Mouse (Mus musculus) B cell, adult 2 months (primary cell): ENCODE data around the gene Mapk1ip1.

Experiments
- DNase-seq, 2 experiments: peaks; one replicate each; pipeline ENCODE4 v3.0.0; 2022

The Mapk1ip1 gene

GRCm38 (mm10) chr7:138845544-138846391 lies at the start of gene Mapk1ip1, which contains the start of gene Ppp2r2d:
Mapk1ip1 (minus strand) TSS chr7:138846273.
Ppp2r2d (plus strand) TSS chr7:138846079.
- DNase-seq = peak; percentile 97

DNA sequence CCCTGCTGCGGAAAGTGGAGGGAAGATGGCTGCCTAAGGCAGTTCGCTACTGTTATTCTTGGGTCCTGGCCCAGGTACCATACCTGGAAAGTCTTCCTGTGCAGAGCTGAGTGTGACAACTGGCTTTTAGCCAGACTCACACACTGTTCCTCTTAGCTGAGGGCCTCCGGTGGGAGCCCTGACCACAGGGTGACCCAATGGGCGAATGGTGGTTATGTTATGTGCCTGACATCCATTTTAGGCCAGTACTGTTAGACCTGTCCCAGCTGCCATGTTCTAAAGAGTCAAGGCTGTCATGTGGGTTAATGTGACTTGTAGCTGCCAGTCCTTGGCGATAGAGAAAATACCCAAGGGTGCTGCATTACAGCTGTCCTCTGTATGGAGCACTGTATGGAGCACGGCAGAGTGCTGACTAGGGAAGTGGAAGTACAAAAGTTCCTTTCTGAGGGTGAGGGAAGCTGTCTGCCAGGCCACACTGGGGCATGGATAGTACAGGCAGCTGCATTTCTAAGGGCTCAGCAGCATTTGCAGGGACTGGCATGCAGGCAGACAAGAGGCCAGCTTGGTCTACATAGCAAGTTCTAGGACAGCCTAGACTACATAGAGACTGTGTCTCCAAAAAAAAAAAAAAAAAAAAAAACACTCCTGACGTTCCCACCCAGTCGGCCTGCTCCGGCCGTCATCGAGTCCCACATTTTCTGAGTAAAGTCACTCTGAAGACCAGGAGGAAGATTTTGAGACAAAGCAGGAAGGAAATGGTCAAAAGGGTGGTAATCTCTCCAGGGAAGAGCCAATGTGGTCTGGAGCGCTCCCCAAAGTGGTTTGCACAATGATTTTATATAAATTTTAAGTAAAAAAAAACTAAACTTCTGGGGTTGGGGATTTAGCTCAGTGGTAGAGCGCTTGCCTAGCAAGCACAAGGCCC lies 39.6 kb upstream of the Mapk1ip1 start:
- no peak for DNase-seq

DNA sequence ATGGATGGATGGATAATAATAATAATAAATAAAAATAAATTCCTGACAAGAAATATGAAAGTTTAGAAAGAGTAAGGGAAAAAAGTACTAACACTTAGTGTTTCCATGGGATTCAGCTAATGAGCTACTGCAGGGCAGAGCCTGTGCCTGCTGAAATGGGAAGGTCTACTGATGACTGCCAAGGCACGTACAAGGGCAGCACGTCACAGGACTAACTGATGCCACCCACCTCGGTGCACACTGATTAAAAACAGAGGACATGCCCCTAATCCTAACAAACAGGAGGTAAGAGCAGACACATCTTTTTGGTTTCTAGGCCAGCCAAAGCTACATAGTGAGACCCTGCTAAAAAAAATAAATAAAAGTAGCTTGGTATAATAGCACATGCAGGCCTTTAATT lies 37.7 kb upstream of the Mapk1ip1 start:
- DNase-seq = no peak

GRCm38 (mm10) chr7:138875031-138875430 lies 29.0 kb upstream of the Mapk1ip1 start:
- DNase-seq = no peak

DNA sequence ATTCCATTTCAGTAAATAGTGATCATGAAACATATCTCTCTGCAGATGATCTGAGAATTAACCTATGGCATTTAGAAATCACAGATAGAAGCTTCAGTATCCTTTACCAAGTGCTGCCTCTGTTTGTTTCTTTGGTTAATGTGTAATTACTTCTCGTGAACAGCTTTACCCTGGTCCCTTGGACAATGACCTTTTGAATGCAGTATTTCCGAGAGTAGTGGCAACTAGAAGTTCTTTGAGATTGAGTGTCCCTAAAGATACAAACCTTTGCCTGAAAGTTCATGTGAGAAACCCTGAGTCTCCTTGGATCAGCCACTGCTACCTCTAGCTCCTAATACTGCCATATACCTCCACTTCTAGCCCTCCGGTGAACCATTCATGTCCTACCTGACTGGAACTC lies 26.9 kb upstream of the Mapk1ip1 start:
- DNase-seq = no peak

DNA sequence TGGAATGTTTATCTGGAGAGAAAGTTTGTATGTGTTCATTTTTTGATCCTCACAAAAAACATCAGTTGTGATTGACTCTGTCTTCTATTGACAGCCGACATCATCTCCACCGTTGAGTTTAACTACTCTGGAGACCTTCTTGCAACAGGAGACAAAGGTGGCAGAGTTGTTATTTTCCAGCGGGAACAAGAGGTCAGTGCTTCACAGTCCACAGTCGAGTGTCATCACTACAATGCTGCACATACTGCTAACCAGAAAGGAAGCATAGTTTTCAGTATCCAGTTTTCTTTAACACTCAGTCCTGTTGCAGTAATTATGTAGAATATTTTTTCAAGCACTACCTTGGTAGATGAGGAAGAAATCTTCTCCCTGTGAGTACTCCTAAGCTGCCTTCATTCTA lies 22.2 kb upstream of the Mapk1ip1 start:
- DNase-seq = no peak

DNA sequence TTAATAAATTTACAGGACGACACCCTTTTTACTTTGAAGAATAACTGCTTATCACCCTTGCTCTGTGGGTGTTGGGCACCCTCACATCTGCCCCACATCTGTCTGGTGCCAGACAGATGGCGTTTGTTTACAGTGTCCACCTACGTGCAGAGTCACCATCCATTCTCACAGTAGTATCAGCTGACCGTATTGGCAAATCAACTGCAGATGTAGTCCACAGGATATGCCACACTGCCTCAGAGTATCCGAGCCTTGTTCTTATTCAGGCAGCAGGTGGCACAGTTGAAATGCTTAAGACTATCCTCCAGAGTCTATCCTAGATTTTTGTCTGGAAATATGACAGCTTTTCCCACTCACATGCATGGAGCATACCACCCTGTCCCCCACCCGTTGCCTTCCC lies 21.2 kb upstream of the Mapk1ip1 start:
- no peak for DNase-seq

GRCm38 (mm10) chr7:138864776-138865175 lies 18.7 kb upstream of the Mapk1ip1 start:
- DNase-seq = no peak

- no peak for DNase-seq
Measured at GRCm38 (mm10) chr7:138863950-138864572, 18.0 kb upstream of the Mapk1ip1 start.

DNA sequence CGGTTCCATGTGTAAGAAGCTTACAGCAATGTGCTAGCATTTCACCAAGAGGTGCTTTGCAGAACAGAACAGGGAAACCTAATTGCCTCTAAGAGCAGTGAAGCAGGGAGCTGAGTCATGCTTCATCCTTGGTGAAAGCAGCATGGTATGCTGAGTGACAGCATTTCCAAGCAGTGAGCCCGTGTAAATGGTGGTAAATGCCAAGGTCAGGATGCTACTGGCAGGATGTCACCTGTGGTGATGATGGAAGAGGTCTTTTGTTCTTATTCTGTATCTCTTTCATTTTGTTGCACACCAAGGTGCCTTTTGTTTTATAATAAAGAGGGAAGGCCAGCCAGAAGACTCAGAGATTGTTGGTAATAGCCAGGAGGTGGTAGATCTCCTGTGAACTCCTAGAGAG lies 10.6 kb upstream of the Mapk1ip1 start:
- DNase-seq = no peak

DNA sequence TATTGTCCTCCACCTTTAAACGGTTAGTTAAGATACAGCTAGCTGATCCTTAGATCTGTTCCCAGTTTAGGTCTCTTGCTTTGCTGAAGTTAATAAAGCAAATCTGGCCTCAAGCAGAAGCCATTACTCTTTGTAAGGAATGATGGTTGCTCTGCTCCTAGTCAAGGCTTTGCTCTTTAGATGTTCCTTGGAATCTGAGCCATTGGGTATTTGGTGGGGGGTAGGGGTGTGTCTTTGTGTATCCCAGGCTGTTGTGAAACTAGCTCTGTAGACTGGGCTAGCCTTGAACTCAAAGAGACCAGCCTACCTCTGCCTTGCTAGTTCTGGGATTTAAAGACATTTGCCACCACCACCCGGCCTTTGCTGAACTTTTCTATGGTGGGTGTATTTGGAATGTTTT lies 8.1 kb upstream of the Mapk1ip1 start:
- DNase-seq = no peak

DNA sequence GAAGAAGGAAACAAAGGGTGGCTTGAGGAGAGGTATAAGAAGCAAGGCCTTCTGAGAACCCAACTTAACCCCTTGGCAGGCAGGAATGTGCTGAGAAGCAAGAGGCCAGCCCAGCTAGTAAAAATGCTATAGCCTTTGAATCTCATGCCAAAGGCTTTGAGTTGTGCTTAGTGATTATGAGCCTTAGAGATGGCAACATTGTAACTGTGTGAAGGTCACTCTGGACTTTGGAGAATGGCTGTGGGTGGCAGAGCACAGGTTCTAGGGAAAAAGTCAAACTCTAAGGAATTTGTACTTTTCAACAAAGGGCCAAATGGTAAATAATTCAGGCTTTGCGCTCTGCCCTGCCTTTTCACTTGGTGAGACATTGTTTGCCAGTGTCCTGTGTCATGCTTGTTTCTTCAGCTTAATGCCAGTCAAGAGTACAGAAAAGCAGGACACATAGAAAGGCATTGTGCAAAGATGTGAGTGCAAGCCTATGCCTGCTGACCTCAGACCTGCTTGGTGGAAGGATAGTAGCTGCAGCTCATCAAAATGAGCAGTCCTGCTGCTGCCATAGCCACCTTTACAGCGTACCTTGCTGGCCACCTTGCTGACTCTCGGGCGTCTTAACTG lies 7.5 kb upstream of the Mapk1ip1 start:
- no peak for DNase-seq

DNA sequence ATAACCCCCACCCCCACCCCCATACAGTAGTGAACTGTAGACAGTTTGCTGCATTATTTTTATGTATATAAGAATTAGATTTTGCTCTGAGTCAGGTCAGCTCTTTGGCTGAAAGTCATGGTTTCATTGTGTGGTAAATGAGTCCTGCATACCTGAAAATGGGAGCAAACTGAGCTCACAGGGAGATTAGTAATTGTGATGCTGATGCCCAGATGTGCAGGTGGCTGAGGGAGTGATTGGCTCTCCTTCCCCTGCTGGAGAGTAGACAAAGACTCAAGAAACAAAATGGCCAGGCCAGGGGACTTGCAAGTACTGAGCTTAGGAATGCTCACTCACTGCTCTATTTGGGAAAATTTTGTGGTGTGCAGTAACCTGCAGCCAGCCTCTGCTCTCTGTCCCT lies 4.0 kb upstream of the Mapk1ip1 start:
- DNase-seq = no peak

GRCm38 (mm10) chr7:138848028-138848920 lies 2.2 kb upstream of the Mapk1ip1 start:
- DNase-seq = no peak

DNA sequence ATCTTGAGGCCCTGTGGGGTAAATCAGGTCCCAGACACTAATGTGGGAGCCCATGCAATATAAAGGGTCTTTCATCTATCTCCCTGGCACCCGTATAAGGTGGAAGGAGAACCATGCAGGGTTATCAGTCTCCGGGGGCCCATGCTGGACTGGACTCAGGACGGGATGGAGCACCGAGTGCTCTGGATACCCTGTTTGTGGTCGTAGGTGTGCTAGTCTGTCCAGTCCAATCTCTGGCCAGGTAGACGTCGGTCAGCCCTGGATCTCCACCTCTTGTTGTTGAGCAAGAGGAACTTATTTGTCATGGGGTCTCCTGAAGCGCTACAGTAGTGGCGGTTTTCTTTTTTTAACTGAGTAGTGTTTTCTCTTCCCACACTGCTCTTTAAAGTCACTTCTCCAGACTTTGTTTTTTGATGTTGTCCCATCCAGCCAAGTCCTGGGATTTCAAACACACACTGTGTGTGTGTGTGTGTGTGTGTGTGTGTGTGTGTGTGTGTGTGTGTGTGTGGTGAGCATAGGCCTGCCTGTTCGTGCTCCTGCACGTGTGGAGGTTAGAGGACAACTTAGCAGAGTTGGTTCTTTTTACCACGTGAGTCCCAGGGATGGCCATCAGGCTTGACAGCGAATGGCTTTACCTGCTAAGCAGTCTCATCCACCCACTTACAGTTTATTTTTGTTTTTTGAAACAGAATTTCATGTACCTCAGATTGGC lies 1.4 kb upstream of the Mapk1ip1 start:
- DNase-seq = no peak

GRCm38 (mm10) chr7:138846502-138846991 lies 474 bp upstream of the Mapk1ip1 start:
- no peak for DNase-seq

DNA sequence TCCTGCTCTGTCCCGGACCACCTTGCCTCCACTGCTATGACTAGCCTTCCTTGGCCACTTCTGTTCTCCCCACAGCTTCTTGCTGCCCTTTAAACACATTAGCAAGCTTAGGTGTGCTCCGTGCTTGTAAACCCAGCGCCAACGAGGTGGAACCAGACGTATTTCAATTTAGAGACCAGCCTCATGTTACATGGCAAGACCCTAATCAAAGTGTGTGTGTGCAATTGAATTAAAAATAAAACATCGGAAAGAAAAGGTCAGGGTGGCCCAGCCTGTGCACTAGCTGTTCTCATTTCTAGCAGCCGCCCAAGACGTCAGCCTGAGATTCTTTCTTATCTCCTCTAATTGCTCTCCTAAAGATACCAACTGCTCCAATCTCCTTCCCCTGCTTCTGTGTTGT lies 962 bp downstream of the Mapk1ip1 start:
- no peak for DNase-seq

DNA sequence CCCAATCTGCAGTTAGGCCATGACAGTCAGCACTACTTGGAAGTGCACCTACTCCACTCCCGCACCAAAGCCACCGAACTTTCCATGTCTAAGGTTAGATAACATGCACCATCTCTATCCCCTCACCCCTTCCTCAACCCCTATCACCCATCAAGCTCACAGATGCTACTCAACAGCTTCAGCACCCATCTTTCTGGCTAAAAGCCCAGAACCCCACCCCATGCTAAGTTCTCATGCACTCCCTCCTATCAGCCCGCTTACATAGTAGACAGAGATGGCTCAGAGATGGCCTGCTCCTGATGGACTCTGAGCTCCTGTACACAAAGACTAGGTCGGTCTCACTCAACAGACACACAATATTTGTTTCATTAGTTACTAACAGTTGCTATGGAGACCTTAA lies 2.7 kb downstream of the Mapk1ip1 start:
- no peak for DNase-seq

DNA sequence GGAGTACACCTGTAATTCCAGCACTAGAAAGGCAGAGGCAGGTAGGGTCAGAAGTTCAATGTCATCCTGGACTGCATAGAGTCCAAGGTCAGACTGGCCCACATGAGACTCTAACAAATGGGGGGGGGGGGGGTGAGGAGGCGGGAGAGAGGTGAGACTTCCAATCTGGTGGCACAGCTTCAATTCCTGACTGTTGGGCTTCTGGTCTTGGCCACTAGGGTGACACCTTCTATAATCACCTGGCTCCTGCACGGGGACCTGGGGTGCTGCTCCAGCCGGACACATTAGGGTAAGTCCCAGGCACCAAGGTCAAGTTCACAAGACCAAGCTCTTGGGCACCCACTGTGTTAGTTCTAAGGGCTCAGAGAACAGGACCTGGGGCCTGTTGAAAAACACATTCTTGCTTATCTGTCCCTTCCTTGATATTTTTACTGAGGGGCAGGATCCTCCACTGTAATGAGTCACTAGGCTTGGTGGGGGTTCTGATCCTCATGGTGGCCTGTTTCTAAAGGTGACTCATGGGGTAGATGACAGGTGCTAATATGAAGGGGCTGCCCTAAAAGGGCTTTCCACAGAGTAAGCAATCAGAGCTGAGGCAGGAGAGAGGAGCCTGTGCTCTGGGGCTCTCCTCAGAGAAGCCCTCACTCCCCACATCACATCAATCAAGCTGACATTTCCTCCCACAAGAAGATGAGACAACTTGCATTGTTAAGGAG lies 4.5 kb downstream of the Mapk1ip1 start:
- DNase-seq = no peak

DNA sequence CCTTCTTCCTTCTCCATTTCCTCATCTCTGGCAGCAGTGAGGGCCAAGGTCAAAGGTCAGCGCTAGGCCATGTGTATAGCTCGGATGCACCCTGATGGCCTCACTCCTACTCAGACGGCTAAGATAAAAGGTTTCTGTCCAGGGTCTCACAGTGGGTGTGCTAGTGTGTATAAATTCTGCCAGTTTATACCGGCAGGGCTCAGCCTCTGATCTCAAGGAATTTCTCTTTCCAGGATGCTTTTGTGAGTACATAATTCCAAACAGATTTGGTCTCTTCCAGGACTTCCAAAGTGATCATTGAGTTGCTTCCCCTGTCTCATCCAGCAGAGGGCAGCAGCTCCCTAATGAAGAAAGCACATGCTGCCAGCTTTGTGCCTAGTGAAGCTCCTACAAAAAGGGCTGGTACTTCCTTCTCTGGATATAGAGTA lies 5.5 kb downstream of the Mapk1ip1 start:
- peak; percentile 66 to 67 for DNase-seq
